Mouse (Mus musculus) 3134 (cell line): ENCODE measurements around the gene Olfr470.
"Not testable (repeated sequence)": the region's sequence is repeated elsewhere in the genome, so short reads cannot be mapped to it uniquely, and the experiment has no call there.

Source experiments
- DNase-seq: peaks from one replicate; pipeline ENCODE4 v3.0.0-alpha.2; 2011; ENCODE audit warnings: low spot score; ENCODE audit not compliant: insufficient read length; ENCODE audit errors: extremely low read depth

Gene Olfr470

GRCm38 (mm10) chr7:107847390-107847789 lies at the start of gene Olfr470:
TSS of gene Olfr470 (minus strand) at chr7:107847490.
- DNase-seq, result not testable (repeated sequence)

DNA sequence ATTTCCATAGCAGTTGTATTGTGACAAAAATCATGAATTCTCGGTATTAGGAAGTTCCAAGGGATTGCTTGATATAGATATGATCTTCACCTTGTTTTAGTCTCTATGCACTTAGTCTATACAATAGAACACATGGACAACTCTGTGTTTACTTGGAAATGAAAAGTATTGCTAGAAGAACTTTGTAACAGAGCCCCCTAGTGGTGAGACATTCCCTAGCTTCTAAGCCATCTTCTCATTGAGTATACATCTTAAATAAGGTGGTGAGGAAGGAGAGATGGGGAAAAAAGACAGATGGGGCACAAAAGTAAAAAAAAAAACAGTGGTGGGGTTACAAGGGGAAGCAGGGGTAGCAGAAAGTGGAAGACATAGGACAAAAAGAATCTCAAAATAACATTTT lies 5.6 kb downstream of the Olfr470 start:
- no peak for DNase-seq

GRCm38 (mm10) chr7:107825441-107825840 lies 21.8 kb downstream of the Olfr470 start, which contains the start of gene Olfr469:
TSS of gene Olfr469 (minus strand) at chr7:107825541.
- DNase-seq, result not testable (repeated sequence)

GRCm38 (mm10) chr7:107823867-107824266 lies 23.4 kb downstream of the Olfr470 start:
- not testable (repeated sequence) for DNase-seq

- DNase-seq, result no peak
These were observed 27.8 kb downstream of the Olfr470 start for GRCm38 (mm10) chr7:107819442-107819841.

DNA sequence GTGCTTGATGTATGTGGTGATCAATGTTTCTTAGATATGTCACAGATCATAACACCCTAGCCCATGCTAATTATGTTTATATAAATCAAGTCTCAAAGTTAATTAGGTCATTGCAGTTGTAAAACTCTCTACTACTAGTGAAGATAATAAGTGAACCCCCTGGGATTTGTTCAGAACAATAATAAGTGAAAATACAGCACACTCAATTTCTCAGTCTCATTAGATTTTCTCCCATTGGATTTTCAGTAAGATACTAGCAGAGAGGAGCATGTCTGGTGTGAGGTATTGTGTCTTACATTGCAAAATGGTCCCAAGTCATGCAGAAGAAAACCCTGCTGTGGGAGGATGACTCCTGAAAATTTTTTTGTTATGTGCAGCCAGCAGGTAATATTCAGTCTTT lies 35.3 kb downstream of the Olfr470 start, which contains the start of gene Olfr467:
Gene Olfr467, plus strand, starts transcription at position 301 of the 400 bp plus-strand sequence.
- no peak for DNase-seq

- DNase-seq, result no peak
These were observed 45.2 kb downstream of the Olfr470 start for GRCm38 (mm10) chr7:107802138-107802537.

DNA sequence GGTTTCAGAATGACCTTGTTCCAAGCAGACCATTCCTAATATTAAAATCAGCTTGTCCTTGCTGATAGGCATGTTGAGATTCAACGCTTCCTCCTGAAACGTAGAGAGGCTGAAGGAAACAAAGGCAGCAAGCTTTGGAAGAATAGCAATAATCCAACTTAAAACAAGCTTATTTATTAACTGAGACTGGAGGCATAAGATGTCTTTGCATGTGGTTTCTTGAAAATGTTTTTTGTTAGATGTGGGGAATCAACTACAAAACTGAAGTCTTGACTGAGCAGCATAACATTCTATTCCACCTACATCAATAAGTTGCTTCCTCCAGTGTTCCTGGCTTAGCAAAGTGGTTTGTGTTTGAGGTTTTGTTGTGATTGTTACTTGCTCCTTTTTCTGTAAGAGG lies 46.2 kb downstream of the Olfr470 start, which contains the start of gene Ovch2:
Gene Ovch2, minus strand, starts transcription at position 101 of the 400 bp plus-strand sequence.
- DNase-seq, result no peak

GRCm38 (mm10) chr7:107796500-107796899 lies 50.8 kb downstream of the Olfr470 start:
- DNase-seq, result no peak
